Mouse (Mus musculus): Measurements from ENCODE around the gene Frmpd1. TPM values are rescaled to one million over a fixed set of nuclear protein-coding genes. Genes with fewer than 3 reads are reported as not detected.

The Frmpd1 gene
- total and polyA plus RNA-seq, 3 experiments, result 0.23 to 0.47 TPM; not detected in 1

- H3K36me3 ChIP-seq (ENCODE audit: control insufficient read depth in 1 of 2, insufficient read depth in 2 of 2, low read length in 2 of 2), result no peaks in the 10 kb centered on the region
- H3K9me3 ChIP-seq (replicated peaks; ENCODE audit: insufficient read depth, low read length), result no peaks in the 10 kb centered on the region
- H3K27me3 ChIP-seq (ENCODE audit: control insufficient read depth in 1 of 2, insufficient read depth in 2 of 2, low read length in 2 of 2), result peaks cover 12 to 16% of the 10 kb centered on the region in 2 experiments
- no peak overlapping the region for H3K27ac ChIP-seq (ENCODE audit: control insufficient read depth, low read depth, low read length)
- TF ChIP-seq CHD2 (IDR thresholded peaks at IDR 0.05; ENCODE audit: low read length) (no peak), NRF1 (IDR thresholded peaks at IDR 0.05; ENCODE audit: insufficient read depth, low read depth, low read length, poor library complexity, severe bottlenecking) (no peak), GATA1 (IDR thresholded peaks at IDR 0.05; ENCODE audit: low read depth, low read length) (no peak), POLR2AphosphoS2 (IDR thresholded peaks at IDR 0.05; ENCODE audit: low read length) (no peak), MYB (IDR thresholded peaks at IDR 0.05; ENCODE audit: low read depth, low read length) (no peak), EP300 (IDR thresholded peaks at IDR 0.05; ENCODE audit: low read depth in 1 of 2, low read length in 2 of 2) (no peak), HCFC1 (IDR thresholded peaks at IDR 0.05; ENCODE audit: low read depth, low read length) (no peak), SMC3 (IDR thresholded peaks at IDR 0.05; ENCODE audit: low read depth, low read length) (no peak), ZNF384 (IDR thresholded peaks at IDR 0.05; ENCODE audit: low read depth, low read length) (no peak), ZC3H11A (IDR thresholded peaks at IDR 0.05; ENCODE audit: low read depth, low read length) (no peak), RCOR1 (IDR thresholded peaks at IDR 0.05; ENCODE audit: low read depth, low read length) (no peak), JUND (IDR thresholded peaks at IDR 0.05; ENCODE audit: low read depth, low read length) (no peak), E2F4 (IDR thresholded peaks at IDR 0.05; ENCODE audit: borderline replicate concordance, low read depth, low read length) (no peak), GABPA (IDR thresholded peaks at IDR 0.05; ENCODE audit: low read depth, low read length) (no peak), TAL1 (IDR thresholded peaks at IDR 0.05; ENCODE audit: low read length) (no peak), MXI1 (IDR thresholded peaks at IDR 0.05; ENCODE audit: low read depth, low read length) (no peak), USF2 (IDR thresholded peaks at IDR 0.05; ENCODE audit: borderline replicate concordance in 1 of 2, insufficient read depth in 1 of 2, low read depth in 1 of 2, low read length in 2 of 2) (no peak), UBTF (IDR thresholded peaks at IDR 0.05; ENCODE audit: borderline replicate concordance, insufficient read depth, low read depth, low read length) (no peak), POLR2AphosphoS5 (IDR thresholded peaks at IDR 0.05; ENCODE audit: borderline replicate concordance, low read depth, low read length) (no peak), MYC (IDR thresholded peaks at IDR 0.05; ENCODE audit: low read depth, low read length) (no peak)
- H3K79me2 ChIP-seq (ENCODE audit: control insufficient read depth, insufficient read depth, low read length, poor library complexity), result no peaks in the 10 kb centered on the region
- no peak overlapping the region for H3K9ac ChIP-seq (ENCODE audit: control insufficient read depth, low read depth, low read length, poor library complexity, severe bottlenecking)
- H3K4me3 ChIP-seq (ENCODE audit: control insufficient read depth in 1 of 2, insufficient read depth in 1 of 2, low read depth in 2 of 2, low read length in 2 of 2), result no peak overlapping the region
- no peaks in the 10 kb centered on the region for H3K4me1 ChIP-seq (ENCODE audit: control insufficient read depth in 1 of 2, insufficient read depth in 2 of 2, low read length in 2 of 2)
- DNase-seq (ENCODE audit: low read depth, low spot score), result no peak
These were observed 706 bp upstream of the Frmpd1 start for GRCm38 (mm10) chr4:45183818-45184520.

- peaks cover 4 to 14% of the 10 kb centered on the region in 2 experiments for H3K27me3 ChIP-seq (ENCODE audit: control insufficient read depth in 1 of 2, insufficient read depth in 2 of 2, low read length in 2 of 2)
- H3K4me1 ChIP-seq (ENCODE audit: control insufficient read depth in 1 of 2, insufficient read depth in 2 of 2, low read length in 2 of 2), result no peaks in the 10 kb centered on the region
- H3K36me3 ChIP-seq (ENCODE audit: control insufficient read depth in 1 of 2, insufficient read depth in 2 of 2, low read length in 2 of 2), result no peaks in the 10 kb centered on the region
- DNase-seq (ENCODE audit: low read depth, low spot score), result no peak
- H3K4me3 ChIP-seq (ENCODE audit: control insufficient read depth in 1 of 2, insufficient read depth in 1 of 2, low read depth in 2 of 2, low read length in 2 of 2), result no peak overlapping the region
- H3K9me3 ChIP-seq (replicated peaks; ENCODE audit: insufficient read depth, low read length), result no peaks in the 10 kb centered on the region
- TF ChIP-seq MAFK (IDR thresholded peaks at IDR 0.05; ENCODE audit: borderline replicate concordance, low read depth, low read length) (no peak), ELF1 (IDR thresholded peaks at IDR 0.05; ENCODE audit: low read depth, low read length) (no peak), NRF1 (IDR thresholded peaks at IDR 0.05; ENCODE audit: insufficient read depth, low read depth, low read length, poor library complexity, severe bottlenecking) (no peak), RCOR1 (IDR thresholded peaks at IDR 0.05; ENCODE audit: low read depth, low read length) (no peak)
- H3K79me2 ChIP-seq (ENCODE audit: control insufficient read depth, insufficient read depth, low read length, poor library complexity), result no peaks in the 10 kb centered on the region
- H3K27ac ChIP-seq (ENCODE audit: control insufficient read depth, low read depth, low read length), result no peak overlapping the region
- no peak overlapping the region for H3K9ac ChIP-seq (ENCODE audit: control insufficient read depth, low read depth, low read length, poor library complexity, severe bottlenecking)
These were observed 625 bp downstream of the Frmpd1 start for GRCm38 (mm10) chr4:45185331-45185669.

Measured in MEL (cell line).